Mouse (Mus musculus): Measurements from ENCODE around the gene Mettl16.
"Not testable (repeated sequence)": the region's sequence is repeated elsewhere in the genome, so short reads cannot be mapped to it uniquely, and the experiment has no call there.

The Mettl16 gene

GRCm38 (mm10) chr11:74792874-74793273 is 22.2 kb downstream of the Mettl16 start:
- no peak for DNase-seq

GRCm38 (mm10) chr11:74800658-74801057 is 30.0 kb downstream of the Mettl16 start:
- no peak for DNase-seq

DNA sequence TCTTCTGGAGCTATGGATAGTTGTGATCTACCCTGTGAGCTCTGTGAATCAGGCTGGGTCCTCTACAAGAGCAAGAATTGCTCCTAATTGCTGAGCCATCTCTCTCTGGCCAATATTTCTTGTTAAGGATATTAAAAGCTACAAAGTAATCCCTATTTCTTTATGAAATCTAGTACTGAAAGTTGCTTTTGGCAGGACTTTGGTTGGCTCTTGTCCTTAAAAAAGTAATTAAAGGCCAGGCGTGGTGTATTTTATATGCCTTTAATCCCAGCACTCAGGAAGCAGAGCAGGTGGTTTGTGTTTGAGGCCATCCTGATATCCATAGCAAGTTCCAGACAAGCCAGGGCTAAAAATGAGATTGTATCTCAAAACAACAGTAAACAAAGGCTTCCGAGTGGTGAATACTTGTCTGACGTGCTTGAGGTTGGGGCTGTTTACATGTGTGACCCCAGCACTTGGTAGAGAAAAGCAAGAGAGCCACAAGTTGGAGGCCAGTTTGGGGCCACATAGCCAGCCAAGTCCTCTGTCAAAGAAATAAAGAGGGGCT is 33.5 kb downstream of the Mettl16 start:
- no peak for DNase-seq

DNA sequence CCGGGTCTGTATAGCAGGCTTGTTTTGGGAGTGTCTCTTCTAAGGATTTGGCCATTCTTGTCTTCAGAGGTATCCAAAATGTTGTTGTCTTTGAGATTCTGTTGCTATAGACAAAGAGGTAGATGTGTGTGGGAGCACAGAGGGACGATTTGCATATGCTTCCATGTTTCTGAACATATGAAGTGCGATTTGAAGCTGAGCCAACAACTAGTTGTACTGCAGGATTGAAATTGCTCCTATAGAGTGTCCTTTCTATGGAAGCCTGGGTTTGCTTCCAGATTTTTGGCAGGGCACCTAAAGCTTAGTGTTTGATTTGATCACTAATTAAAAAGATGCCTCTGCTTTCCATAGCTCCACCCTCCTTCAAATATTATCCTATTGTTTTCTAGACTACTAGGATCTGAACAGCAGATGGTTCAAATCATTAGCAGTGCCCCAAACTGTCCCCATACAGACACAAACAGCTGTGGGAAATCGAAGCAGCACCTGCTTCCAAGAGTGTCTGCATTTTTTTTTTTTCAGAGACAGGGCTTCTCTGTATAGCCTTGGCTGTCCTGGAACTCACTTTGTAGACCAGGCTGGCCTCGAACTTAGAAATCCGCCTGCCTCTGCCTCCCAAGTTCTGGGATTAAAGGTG is 36.7 kb downstream of the Mettl16 start:
- DNase-seq: no peak

DNA sequence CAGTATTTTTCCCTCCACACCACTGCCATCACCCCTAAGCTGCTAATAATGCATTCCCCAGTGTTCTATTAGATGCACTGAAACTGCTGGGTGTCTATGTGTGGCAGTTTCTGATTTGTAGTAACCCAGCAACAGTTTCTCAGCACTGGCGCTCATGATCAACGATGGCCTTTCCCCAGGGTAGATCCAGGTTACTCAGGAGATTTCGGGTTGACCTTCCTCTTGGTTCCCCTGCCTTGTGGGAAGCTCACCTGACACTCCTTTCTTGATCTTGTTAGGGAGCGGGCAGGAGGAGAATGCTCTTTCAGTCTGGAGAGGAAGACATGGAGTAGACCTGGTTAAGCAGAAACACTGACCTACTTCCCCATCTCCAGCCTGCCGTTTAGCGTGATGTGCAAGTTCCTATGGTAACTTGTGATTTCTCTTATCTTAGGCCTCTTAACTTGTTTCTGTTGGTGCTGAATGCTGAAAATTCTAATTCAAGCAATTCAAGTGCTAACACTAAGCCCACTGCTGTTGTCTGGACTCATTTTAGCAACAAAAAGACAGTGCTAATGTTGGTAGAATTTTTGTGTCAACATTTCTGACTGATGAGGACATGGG is 37.7 kb downstream of the Mettl16 start:
- no peak for DNase-seq

DNA sequence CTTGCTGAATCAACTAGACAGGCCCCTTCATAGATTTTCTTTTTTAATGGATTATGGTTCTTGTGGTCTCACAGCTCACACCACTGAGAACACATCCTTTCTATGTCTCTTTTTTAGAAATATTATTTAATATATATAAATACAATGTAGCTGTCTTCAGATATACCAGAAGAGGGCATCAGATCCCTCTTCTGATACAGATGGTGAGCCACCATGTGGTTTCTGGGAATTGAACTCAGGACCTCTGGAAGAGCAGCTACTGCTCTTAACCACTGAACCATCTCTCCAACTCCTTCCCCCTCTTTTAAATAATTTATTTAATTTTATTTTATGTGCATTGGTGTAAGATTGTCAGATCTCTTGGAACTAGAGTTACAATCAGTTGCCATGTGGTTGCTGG is 39.5 kb downstream of the Mettl16 start:
- DNase-seq: no peak

GRCm38 (mm10) chr11:74811027-74811426 is 40.4 kb downstream of the Mettl16 start:
- not testable (repeated sequence) for DNase-seq

DNA sequence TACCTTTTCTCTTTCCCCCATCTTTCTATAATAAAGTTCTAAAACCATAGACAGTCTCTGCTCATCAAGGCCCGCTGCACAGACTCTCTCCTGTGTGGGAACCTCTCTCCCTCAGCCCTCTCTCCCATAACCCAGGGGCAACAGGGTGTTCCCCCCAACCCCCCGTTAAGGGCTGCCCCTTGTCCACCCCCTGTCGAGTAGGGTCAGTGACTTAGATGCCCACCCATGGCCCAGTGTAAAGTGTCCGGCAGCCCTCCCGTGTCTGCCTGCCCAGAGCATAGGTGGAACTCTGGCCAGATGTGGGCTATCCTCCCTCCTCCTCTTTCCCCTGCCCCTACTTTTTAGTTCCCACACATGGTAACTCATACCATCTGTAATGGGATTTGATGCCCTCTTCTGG is 40.9 kb downstream of the Mettl16 start:
- no peak for DNase-seq

DNA sequence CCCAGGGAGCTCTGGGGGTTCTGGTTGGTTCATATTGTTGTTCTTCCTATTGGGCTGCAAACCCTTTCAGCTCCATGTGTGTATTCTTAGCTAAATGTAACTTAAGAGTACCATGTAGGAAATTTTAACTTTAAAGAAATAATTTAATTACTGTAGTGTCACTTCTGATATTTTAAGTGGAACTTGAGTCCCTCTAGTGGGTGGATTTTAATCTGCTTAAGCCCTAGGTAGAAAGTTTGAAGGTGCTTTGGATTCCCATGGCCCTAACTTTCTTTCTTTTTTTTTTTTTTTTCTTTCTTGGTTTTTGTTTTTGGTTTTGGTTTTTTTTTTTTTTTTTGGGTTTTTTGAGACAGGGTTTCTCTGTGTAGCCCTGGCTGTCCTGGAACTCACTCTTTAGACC is 45.2 kb downstream of the Mettl16 start:
- DNase-seq: no peak

DNA sequence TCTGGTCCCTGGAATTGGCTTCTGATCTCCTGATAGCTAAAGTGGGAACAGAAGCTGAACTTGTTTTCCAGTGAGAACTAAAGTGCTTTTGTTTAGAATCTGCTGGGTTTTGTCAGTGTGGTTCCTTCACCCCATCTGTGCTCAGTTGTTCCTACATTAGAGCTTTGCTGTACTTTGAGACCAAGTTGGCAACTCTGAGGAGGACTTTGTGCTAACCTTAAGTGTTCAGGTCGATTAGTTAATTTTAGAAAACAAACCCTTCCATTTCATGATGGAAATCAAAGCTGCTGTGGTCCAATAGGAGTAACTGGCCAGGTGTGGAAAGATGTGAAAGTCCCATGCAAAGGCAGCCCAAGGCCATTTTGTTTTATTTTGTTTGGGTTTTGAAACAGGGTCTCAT is 50.3 kb downstream of the Mettl16 start:
- DNase-seq: no peak

DNA sequence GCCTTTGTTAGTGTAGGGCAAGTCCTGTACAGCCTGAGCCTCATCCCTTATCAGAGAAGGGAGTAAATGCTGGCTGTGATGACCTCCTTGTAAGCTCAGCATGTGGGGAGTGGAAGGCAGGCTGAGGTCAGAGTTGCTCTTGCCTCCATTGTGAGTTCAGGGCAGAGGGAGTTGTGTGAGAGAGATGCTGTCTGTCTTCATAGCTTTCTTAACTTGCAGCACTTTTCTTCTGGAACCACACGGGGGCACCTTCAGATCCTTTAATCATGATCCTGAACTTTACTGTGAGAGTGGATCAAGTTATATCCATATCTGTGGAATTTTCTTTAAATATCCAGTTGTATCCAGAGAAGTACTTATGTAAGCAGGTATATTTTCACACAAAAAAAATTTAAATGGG is 50.8 kb downstream of the Mettl16 start:
- DNase-seq: peak; percentile 25

- no peak for DNase-seq
Measured at GRCm38 (mm10) chr11:74822746-74823440, 52.3 kb downstream of the Mettl16 start.

- DNase-seq: no peak
Measured at GRCm38 (mm10) chr11:74826151-74826550, 55.5 kb downstream of the Mettl16 start.

DNA sequence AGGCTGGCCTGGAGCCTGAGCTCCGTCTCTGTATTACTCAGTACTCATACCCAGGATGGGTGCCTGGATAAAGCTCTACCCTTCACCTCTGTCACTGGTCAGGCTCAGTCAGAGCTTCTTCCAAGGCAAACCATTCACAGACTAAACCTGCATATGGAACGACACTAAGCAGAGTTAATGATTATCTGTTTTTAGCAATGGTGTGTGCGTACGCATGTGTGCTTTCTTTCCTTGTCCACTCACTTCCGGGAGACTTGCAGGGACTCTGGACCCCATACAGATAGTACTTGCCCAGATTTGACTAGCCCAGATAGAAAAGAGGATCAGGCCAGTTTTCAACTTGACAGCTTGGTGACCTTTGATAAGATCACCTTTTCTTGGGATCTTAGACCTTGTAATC is 56.1 kb downstream of the Mettl16 start:
- DNase-seq: no peak

GRCm38 (mm10) chr11:74827791-74828403 is 57.3 kb downstream of the Mettl16 start:
- no peak for DNase-seq

- DNase-seq: peak; percentile 49
Measured at GRCm38 (mm10) chr11:74828404-74828931, 57.8 kb downstream of the Mettl16 start.

GRCm38 (mm10) chr11:74828965-74829550 is 58.4 kb downstream of the Mettl16 start:
- DNase-seq: peak; percentile 30

DNA sequence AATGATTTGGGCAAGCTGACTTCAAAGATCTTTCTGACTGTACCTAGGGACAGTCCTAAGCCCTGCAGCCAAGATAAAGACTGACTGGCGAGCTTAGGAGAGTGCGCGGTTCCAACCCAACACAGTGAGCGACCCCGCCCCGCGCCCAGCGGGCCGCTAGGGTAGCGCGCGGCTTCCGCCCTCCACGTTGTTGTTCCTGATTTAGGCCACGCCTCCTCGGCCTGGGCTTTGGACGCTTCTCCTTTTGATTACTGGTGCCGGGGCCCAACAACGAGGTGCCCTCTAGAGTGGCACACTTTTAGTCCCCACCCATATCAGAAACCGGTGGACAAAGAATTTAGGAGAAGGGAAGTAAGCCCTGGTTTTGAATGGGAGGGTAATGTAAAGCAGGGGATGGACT is 59.2 kb downstream of the Mettl16 start:
- DNase-seq: peak; percentile 89

GRCm38 (mm10) chr11:74830256-74831161 is 59.9 kb downstream of the Mettl16 start, which contains the start of gene Mnt:
TSS of gene Mnt (plus strand) at chr11:74830920.
- DNase-seq: peak; percentile 93

DNA sequence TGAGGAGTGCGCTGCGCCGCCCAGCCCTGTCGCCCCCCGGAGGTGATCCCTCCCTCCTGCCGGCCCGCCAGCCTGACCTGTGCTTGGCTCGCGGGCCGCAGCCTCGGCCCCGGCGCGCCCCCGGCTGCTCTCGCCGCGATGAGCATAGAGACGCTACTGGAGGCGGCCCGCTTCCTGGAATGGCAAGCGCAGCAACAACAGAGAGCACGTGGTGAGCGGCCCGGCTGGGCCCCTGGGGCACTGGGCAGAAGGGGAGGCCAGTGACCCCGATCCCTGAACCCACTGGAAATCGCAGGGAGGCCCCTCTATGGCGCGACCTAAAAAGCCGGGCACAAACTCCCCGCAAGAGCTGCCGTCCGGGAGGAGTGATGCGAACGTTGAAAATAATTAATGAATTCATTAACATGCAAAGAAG is 60.6 kb downstream of the Mettl16 start:
- peak; percentile 72 for DNase-seq

DNA sequence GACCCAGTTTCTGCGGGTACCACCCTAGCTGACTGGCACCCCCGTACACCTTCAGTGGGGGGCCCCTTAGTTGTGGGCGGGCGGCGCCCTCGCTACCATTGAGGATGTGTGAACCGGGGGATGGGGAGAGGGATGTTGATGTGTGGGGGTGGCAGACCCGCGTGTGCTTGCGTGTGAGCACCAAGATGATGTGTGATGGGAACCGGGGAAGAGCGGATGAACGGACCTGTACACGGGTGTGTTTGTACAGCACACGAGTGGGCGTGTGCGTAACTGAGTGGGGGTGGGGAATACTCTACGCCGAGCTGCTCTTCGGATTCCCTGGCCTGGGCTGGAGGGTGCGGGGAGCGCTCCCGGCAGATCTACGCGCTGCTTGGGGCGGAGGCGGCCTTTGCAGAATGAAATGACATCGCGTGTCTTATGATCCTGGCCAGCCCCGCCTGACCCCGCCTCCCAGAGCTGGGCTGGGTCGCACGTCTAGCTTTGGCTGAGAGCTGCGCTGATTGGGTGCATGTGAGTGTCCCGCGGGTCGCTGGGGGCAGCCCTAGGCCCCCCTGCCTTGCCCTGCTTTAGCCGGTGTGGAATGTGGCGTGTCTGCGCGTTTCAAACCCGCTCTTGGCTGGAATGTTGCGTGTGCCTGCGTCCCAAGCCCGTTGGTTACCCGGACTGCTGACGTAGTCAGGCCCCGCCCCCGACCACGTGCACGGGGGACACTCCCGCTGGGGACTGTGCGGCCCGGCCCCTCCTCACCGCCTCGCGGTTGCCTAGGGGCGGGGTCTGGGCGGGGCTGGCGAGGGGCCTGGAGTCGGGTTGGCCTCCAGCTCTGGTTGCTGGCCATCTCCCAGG is 61.2 kb downstream of the Mettl16 start:
- DNase-seq: peak; percentile 98

Data from thymus, postnatal 4 days (tissue).